Mouse (Mus musculus) CD8-positive naive resting alpha-beta T cell, adult 57 days (primary cell): ENCODE data around the gene Sf3b4. TPM values are rescaled to one million over a fixed set of nuclear protein-coding genes. Genes with fewer than 3 reads are reported as not detected.

Source experiments
- total RNA-seq: library from RNA; stranded (reverse); gene quantifications from one replicate; pipeline ENCODE4 v1.2.4, GENCODE M21; 2023

The Sf3b4 gene
- total RNA-seq: 78.1 TPM

GRCm38 (mm10) chr3:96172197-96173178, at the start of gene Sf3b4:
Gene Sf3b4 (plus strand): TSS chr3:96172332.

DNA sequence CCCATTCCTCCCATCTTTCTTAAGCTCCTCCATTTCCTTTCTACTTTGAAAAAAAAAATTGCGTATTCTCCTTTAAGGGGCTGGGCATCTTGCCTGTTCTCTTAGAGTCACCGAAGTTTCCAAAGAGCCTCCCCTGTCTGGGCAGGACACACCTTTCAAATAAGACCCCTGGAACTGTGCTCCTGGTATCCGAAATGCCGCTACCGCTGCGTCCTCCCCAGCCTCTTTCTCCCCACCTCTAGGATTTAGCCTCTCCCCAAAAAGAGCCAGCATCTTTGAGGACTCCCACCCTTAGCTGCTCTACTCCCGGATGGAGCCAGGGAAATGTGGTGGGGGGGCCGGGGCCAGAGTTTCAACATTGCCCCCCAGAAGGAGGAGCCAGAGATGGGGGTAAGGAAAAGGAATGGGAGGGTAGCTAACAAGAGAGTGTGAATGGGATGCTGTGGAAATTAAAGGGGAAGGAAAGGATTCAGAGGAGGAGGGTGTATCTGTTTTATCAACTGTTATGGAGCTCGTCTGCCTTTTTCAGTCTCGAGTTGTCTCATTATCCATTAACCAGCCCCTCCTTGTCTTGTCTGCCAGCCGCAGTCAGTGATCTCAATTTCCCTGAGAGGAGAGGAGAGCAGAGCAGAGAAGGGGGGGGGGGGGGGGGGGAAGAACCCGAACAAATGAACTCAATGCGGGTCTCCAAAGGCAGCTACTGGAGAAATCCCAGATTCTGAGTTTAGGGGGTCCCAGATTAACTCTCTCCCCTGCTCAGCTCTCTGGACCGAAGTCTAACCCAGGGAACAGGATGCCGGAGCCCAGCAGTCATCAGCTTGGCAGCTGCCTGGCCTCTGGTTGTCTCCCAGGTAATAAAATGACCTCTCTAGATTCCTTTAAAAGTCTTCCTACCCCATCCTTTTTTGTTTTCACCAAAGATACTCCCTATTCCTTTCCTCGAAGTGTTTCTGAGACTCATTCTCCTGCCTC, 10.0 kb upstream of the Sf3b4 start, which contains the start of gene Mtmr11:
TSS of gene Mtmr11 (plus strand) at position 136 of the 972 bp plus-strand sequence.

GRCm38 (mm10) chr3:96180727-96181477, 8.8 kb downstream of the Sf3b4 start, which contains the start of gene Sv2a:
Gene Sv2a (plus strand): TSS chr3:96181151.

GRCm38 (mm10) chr3:96219661-96220130, 47.6 kb downstream of the Sf3b4 start, which contains the start of the genes Bola1 and Hist2h2ab:
Gene Bola1 (minus strand): TSS chr3:96219709.
Gene Hist2h2ab (plus strand): TSS chr3:96219865.

GRCm38 (mm10) chr3:96220765-96221639, 48.9 kb downstream of the Sf3b4 start, which contains the start of the genes Hist2h2ac and Hist2h2be:
Gene Hist2h2ac (minus strand): TSS chr3:96220880.
Gene Hist2h2be (plus strand): TSS chr3:96221119.

Other genes with a start within 250 kb of the Sf3b4 start
- 87.9 TPM for gene Anp32e, start 243.1 kb upstream of the Sf3b4 start, total RNA-seq
- 52.2 TPM for gene Plekho1, start 176.3 kb upstream of the Sf3b4 start, total RNA-seq
- 12.4 TPM for gene Vps45, start 113.9 kb upstream of the Sf3b4 start, total RNA-seq
- 27.0 TPM for gene Otud7b, start 67.8 kb upstream of the Sf3b4 start, total RNA-seq
- 1.9 TPM for gene Mtmr11, start 10.3 kb upstream of the Sf3b4 start, total RNA-seq
- gene Sv2a, start 8.8 kb downstream of the Sf3b4 start, total RNA-seq: 3.9 TPM
- gene Bola1, start 47.4 kb downstream of the Sf3b4 start, total RNA-seq: 10.8 TPM
- gene Hist2h2ab, start 47.5 kb downstream of the Sf3b4 start, total RNA-seq: 1.8 TPM
- 48.7 TPM for gene Hist2h2ac, start 48.5 kb downstream of the Sf3b4 start, total RNA-seq
- 1.9 TPM for gene Hist2h2be, start 48.8 kb downstream of the Sf3b4 start, total RNA-seq
- 2.4 TPM for gene Hist2h3c2, start 66.8 kb downstream of the Sf3b4 start, total RNA-seq
- 338 TPM for gene Hist2h2aa2, start 67.9 kb downstream of the Sf3b4 start, total RNA-seq
- 7.8 TPM for gene Hist2h2aa1, start 73.2 kb downstream of the Sf3b4 start, total RNA-seq
- not detected for gene Hist2h3c1, start 74.4 kb downstream of the Sf3b4 start, total RNA-seq
- gene Hist2h4, start 91.0 kb downstream of the Sf3b4 start, total RNA-seq: 53.0 TPM
- gene Hist2h3b, start 96.3 kb downstream of the Sf3b4 start, total RNA-seq: 64.4 TPM
- gene Hist2h2bb, start 97.4 kb downstream of the Sf3b4 start, total RNA-seq: 149 TPM
- gene Fcgr1, start 121.6 kb downstream of the Sf3b4 start, total RNA-seq: 0.24 TPM